Mouse (Mus musculus) layer of hippocampus, adult 18-20 months (tissue): ENCODE measurements around the gene Prn. TPM values are rescaled to one million over a fixed set of nuclear protein-coding genes. Genes with fewer than 3 reads are reported as not detected.

ENCODE experiments used
- DNase-seq, 2 experiments: peaks; one replicate each; pipeline ENCODE4 v3.0.0; 2022; ENCODE audit warnings: low spot score in 2 of 2
- total RNA-seq, 2 experiments: library from RNA; stranded (reverse); gene quantifications; 2 replicates each; pipeline ENCODE4 v1.2.3; 2021

Prn gene
- total RNA-seq, 2 experiments from 2014 or later: not detected

DNA sequence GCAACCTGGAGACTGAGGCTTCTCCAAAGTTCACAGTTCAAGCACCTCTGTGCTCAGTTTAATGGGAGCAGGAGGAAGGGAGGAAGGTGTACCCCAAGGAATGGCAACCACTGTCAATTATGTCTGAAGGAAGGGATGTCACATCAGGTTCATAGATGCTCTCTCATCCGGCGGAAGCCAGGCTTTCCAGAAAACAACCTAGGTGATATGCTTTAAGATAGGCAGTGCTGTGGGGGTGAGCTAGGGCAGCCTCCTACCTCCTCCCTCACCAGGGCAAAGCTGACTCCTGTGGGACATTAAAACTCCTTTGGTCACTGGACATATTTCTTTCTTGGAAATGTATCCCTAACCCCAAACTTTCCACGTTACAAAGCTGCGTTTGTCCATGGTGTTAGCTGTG is 83.4 kb downstream of the Prn start:
- DNase-seq: no peak

DNA sequence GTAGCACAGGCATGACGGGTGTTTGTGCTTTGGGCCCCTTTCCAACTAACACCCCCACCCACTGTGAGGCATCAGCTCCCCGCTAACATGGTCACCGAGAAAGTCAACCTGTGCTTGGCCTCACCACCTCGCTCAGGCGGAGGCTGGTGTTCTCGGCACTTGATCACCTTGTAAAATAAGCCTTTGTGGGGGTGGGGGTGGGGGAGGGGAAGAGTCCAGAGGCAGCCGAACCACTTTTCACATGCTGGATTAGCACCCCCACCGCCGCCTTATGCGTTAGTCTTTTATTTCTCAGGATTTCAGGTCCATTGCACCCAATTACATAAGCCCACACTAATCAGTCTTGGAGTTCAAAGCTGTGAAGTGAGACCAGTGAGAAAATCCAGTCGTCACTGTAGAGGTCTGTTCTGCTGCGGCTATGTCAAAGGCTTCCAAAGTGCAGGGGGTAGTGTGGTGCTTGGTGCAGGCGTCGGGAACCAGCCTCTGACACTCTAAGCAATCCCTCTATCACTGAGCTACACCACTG is 83.9 kb downstream of the Prn start:
- no peak for DNase-seq

DNA sequence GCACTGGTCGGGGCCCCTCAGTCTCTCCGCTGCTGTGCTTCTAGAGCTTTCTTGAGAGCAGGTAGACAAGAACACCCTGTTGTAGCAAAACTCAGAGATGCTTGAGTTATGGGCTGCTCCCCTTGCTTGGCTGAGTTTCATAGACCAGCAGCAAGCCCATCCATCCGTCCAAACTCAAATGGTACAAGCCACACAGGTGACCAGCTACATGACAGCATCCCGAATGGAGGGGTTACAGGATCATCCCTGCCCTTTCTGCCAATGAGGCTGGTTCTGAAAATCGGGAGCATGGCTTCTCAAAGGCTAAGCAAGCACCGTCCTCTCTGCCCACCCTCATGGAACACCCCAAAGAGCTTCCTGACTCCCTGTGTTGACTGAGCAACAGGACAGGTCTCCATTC is 85.2 kb downstream of the Prn start:
- DNase-seq: no peak

DNA sequence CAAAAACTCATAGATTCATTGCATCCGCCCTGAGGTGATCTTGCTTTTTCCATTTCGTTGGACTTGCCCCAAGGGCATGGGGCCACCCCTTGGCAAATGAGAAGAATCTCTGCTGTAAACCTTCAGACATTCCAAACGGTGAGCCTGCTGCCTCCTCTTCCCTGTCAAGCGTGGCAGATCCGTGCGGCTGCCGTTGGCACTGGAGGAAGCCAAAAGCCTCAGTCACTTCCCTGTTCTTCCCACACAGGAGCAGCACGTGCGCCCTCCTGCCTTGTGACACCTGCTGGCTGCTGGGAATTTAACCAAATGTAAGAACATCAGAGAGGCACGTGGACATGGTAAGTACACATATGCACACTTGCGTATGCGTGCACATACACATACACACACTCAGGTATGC is 86.0 kb downstream of the Prn start:
- peak in 1 of 2 experiments; percentile 27 for DNase-seq

DNA sequence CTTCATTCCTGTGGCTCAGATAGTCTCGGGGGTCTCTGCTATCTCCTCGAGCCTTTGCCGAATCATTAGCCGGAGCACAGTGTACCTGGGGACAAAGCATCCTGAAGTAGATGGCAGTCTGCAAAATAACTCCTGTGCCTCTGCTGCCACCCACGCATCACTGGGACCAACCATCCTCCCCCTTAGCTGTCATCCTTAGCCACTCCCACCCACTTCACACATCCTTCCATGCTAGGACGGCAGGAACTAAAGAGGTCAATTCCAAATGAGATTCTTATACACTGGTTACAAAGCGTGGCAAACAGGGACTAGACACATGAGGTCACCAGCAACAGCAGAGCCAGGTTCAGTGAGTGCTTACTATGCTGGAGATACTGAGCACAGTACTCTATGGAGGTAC is 86.6 kb downstream of the Prn start:
- DNase-seq: no peak

DNA sequence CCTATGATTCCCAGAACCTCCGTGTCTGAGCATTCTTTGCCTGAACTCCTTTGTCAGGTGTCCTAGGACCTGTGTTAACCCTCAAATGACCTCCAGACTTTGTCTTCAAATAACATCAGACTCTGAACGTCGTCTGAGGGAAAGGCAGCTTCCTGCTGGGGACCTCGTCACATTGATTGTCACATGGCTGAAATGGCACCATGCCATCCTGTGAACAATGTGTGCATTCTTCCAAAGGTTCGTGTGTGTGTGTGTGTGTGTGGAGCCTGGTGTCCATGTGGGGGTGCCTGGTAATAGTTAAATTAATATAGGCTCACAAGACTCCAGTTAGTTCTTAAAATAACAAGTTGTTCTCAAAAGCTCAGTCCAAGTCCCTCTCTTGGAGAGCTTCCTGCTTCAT is 87.6 kb downstream of the Prn start:
- DNase-seq: no peak

DNA sequence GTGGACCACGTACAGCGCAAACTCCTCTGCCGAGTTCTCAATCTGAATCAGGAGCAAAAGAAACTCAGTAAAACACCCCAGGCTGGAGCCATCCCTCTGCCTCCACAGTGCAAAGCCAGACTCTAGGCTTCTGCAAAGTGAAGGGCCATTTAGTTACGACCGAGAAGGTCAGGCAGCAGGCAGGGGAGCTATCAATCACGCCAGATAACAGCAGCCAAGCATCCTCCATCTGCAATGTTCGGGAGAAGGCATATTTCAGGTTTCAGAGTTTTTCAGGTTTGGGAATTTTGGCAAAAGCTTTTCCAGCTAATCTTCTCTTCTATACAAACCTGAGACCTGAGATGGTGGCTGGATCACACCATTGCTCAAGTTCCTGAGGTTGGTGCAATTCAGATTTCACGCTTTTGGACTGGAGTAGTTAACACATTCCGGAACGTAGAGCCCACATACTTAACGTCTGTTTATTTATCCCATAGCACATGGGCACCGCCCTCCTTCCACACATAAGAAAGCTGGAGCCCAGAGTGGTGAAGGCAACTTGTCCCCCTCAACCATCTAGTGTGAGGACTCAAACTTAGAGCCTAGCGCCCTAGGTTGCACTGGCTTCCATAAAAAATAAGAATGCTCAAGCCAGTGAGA is 92.1 kb downstream of the Prn start:
- no peak for DNase-seq

DNA sequence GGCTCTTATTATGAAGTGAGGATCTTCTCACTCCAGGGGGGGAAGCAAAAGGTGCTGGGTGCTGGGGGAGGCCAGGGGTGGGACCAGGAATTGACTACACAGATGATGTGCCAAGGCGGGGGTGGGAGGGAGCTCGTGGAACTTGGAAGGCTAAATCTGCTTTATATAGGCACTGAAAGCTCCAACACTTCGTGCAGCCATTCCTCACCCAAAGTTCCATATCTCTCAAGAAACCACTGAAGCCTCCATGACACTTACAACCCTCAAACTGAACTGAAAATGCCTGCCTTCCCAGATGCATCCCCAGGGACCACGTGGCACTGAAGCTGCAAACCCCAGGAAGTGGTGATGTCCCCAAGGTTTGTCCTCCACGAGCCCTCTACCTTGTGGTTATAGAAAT is 94.2 kb downstream of the Prn start:
- no peak for DNase-seq

DNA sequence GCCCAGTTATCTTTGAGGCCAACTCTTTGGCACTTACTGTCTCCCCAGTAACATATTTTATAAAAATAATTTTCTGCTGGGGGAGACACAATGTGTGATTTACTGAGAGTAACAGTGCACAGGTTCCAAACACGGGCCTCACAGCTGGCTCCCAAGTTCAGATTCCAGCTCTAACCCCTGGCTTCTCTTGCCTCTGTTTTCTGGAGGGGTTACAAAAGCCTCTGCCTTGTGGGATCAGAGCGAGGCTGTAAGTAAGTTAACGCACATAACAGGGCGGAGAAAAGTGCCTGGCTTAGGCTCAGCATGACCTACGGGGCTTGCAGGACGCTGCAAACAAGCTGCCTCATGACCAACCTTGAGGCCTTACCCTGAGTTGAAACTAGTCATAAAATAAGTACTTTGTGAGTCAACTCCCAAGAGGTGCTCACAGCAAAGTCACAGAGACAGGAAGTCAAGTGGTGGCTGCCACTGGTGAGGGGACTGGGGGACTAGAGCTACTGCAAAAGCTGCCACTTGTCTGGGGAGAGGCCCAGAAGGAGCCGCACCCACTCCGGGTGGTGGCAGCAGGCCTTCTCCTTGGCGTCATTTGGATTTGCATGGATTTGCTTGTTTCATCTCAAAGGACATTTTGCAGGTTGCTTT is 94.9 kb downstream of the Prn start:
- no peak for DNase-seq

DNA sequence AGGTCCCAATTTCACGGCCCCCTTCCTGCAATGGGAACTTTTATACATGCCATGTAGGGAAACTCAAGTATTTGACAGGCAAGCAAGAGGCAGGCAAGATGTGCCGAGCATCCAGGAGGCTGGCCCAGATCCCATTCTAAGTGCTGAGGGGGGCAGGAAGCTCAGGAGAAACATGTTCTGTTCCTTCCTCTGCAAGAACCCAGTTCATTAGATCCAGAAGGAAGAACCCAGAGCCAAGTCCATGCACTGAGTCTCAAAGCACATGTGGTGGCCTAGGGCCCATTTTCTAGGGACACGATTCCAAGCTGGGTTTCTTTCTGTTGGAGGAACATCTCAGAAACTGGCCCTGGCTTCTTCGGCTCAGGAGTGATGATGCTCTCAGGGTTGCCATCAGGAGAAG is 95.7 kb downstream of the Prn start:
- DNase-seq: no peak

Other genes with a start within 250 kb of the Prn start
- under 1 TPM; 0.18 to 0.20 TPM for gene Erv3, start 50.2 kb upstream of the Prn start, total RNA-seq
- gene Prnp, start within 50 bp of the Prn start, total RNA-seq: 1,000 to 10,000 TPM; 1,102 to 1,107 TPM
- gene Prnd, start 40.9 kb downstream of the Prn start, total RNA-seq: not detected
- 10 to 100 TPM; 45.5 to 52.1 TPM for gene Rassf2, start 120.3 kb downstream of the Prn start, total RNA-seq
- 100 to 1,000 TPM in 1 of 2 experiments, 10 to 100 TPM in 1; 96.8 to 103 TPM for gene Slc23a2, start 235.2 kb downstream of the Prn start, total RNA-seq